Mouse (Mus musculus): ENCODE results near the gene Zfp628. TPM values are rescaled to one million over a fixed set of nuclear protein-coding genes. Genes with fewer than 3 reads are reported as not detected.

The Zfp628 gene
- polyA plus RNA-seq, 1 experiment = 10.6 TPM

DNA sequence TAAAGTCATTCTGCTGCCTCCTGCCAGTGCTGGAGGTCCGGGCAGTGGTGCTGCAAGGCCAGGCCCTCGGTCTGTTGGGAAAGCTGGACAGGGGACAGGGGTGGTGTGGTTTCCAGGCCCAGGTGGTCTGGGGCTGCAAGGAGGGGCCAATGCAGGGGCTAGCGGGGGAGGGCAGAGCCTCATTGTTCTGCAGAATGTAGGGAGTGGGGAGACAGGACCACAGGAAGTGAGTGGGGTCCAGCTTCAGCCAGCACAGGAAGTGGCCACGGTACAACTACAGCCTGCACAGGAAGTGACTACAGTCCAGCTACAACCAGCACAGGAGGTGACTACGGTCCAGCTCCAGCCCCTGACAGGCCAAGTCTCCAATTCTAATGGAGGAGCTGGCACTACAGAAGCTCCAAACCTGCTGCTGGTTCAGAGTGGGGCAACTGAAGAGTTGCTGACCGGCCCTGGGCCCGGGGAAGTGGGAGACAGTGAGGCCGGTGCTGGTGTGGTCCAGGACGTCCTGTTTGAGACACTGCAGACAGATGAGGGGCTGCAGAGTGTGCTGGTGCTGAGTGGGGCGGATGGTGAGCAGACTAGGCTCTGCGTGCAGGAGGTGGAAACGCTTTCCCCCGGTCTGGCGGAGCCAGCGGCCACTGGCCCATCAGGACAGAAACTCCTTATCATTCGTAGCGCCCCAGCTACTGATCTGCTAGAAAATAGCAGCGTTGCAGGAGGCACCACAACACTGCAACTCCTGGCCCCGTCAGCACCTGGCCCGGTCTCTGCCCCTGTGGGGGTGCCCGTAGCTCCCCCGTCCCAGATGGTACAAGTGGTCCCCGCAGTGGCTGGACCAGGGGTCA, 6.2 kb downstream of the Zfp628 start:
- no peak overlapping the region for H3K27ac ChIP-seq (ENCODE audit: control insufficient read depth, insufficient read depth, low read depth, low read length, poor library complexity)

DNA sequence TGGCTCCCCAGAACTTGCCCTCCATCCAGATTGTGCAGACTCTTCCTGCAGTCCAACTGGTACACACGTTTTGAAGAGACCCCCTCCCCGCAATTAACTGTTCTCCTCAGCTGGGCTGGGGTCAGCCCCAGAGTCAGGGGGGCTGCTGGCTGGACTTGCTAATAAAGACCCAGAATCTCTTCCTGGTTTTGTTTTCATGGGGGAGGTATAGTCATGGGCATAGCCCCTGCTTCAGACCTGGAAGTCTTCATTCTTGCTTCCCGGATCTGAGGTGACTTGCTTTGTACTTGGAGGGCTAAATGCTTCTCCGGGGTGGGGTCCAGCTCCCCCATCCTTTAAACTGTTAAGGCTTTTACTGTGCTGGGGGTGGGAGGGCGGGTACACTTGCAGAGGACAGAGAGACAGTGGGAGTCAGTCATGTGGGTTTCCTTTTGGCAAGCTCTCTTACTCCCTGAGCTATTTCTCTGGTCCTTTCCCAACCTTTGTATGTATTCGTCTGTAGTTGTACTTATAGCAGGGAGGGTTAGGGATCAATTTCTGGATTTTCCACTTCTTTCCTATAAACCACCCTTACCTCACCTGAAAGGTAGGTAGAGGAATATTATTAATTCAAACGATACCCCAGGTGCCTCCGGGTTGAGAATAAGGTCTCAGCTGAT, 6.9 kb downstream of the Zfp628 start, which contains the start of gene Nat14:
TSS of gene Nat14 (plus strand) at position 205 of the 659 bp plus-strand sequence.
- H3K4me3 ChIP-seq (replicated peaks; ENCODE audit: control insufficient read depth, low read depth, low read length) = no peak within 1 kb of the TSS
- 29% methylated on average over 8 of the region's 8 CpGs for WGBS
- H3K27ac ChIP-seq (ENCODE audit: control insufficient read depth, insufficient read depth, low read depth, low read length, poor library complexity) = no peak within 1 kb of the TSS
- H3K4me1 ChIP-seq (ENCODE audit: control insufficient read depth, insufficient read depth, low read length) = no peaks in the 10 kb centered on the region
- TF ChIP-seq CTCF (IDR thresholded peaks at IDR 0.05; ENCODE audit: control insufficient read depth, insufficient read depth, low read length) = no peak
- TF ChIP-seq POLR2A (IDR thresholded peaks at IDR 0.05; ENCODE audit: borderline replicate concordance, control insufficient read depth, low read depth, low read length) = no peak

More for the DNA sequence above, 6.2 kb downstream of the Zfp628 start:
- peak; percentile 8; the same call in 1 of the 2 replicates for TF ChIP-seq POLR2A (IDR thresholded peaks at IDR 0.05; ENCODE audit: borderline replicate concordance, control insufficient read depth, low read depth, low read length)
- no peak for TF ChIP-seq CTCF (IDR thresholded peaks at IDR 0.05; ENCODE audit: control insufficient read depth, insufficient read depth, low read length)
- no peaks in the 10 kb centered on the region; the same call in 1 of the 2 replicates for H3K4me1 ChIP-seq (ENCODE audit: control insufficient read depth, insufficient read depth, low read length)
- 56% methylated on average over 23 of the region's 23 CpGs for WGBS
- no peak overlapping the region for H3K4me3 ChIP-seq (replicated peaks; ENCODE audit: control insufficient read depth, low read depth, low read length)

DNA sequence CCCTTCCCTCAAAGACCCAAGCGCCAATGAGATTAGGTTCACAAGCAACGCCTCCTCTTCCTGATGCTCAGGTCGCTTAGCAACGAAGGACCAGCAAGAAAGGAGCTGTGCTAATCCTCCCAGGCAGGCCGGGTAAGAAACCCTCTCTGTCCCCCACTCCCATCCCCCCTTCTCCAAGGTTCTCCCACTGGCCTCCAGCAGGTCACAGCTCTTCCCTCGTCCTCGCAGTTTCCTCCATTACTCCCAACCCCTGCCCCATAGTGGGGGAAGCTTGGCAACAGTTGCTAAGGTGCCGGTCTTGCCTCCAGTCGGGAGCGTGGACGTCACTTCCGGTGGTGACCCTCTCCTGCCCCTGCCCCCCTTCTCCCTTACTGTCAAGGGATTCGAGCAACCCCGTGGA, 7.5 kb downstream of the Zfp628 start:
- Histone ChIP-seq H3K27ac (ENCODE audit: control insufficient read depth, insufficient read depth, low read depth, low read length, poor library complexity) (no peak overlapping the region), H3K4me1 (ENCODE audit: control insufficient read depth, insufficient read depth, low read length) (no peaks in the 10 kb centered on the region), H3K4me3 (replicated peaks; ENCODE audit: control insufficient read depth, low read depth, low read length) (no peak overlapping the region)
- TF ChIP-seq CTCF (IDR thresholded peaks at IDR 0.05; ENCODE audit: control insufficient read depth, insufficient read depth, low read length) (no peak), POLR2A (IDR thresholded peaks at IDR 0.05; ENCODE audit: borderline replicate concordance, control insufficient read depth, low read depth, low read length) (no peak)
- WGBS = 2% methylated on average over 14 of the region's 14 CpGs

DNA sequence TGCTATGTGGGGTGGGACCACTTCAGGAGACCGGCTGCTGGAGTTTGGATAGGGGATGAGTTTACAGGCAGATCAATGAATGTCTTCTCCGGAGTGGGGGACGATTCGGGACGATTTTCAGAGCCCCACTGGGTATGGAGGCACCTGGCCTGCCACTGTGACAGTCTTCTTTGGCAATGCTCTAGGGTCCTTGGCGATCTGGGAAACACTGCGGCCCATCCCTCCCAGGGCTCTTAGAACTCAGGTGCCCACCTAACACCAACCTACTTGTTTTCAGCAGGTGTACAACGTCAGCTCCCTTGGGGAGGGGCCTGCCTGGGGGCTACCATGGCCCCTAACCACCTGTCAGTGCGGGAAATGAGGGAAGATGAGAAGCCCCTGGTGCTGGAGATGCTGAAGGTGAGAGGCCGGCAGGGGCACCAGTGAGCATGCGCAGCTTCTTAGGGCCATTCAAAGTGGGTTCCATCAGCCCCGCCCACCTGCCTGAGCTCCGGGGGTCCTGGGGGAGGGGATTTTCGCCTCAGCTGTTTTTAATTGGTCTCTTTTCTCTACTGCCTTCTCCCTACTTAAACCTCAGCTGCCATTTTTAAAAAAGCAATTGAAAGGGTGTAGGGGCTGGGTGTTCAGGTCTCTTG, 8.0 kb downstream of the Zfp628 start:
- TF ChIP-seq POLR2A (IDR thresholded peaks at IDR 0.05; ENCODE audit: borderline replicate concordance, control insufficient read depth, low read depth, low read length) (no peak), CTCF (IDR thresholded peaks at IDR 0.05; ENCODE audit: control insufficient read depth, insufficient read depth, low read length) (no peak)
- Histone ChIP-seq H3K4me1 (ENCODE audit: control insufficient read depth, insufficient read depth, low read length) (no peaks in the 10 kb centered on the region), H3K27ac (ENCODE audit: control insufficient read depth, insufficient read depth, low read depth, low read length, poor library complexity) (no peak overlapping the region), H3K4me3 (replicated peaks; ENCODE audit: control insufficient read depth, low read depth, low read length) (no peak overlapping the region)
- WGBS = 2% methylated on average over 14 of the region's 14 CpGs

DNA sequence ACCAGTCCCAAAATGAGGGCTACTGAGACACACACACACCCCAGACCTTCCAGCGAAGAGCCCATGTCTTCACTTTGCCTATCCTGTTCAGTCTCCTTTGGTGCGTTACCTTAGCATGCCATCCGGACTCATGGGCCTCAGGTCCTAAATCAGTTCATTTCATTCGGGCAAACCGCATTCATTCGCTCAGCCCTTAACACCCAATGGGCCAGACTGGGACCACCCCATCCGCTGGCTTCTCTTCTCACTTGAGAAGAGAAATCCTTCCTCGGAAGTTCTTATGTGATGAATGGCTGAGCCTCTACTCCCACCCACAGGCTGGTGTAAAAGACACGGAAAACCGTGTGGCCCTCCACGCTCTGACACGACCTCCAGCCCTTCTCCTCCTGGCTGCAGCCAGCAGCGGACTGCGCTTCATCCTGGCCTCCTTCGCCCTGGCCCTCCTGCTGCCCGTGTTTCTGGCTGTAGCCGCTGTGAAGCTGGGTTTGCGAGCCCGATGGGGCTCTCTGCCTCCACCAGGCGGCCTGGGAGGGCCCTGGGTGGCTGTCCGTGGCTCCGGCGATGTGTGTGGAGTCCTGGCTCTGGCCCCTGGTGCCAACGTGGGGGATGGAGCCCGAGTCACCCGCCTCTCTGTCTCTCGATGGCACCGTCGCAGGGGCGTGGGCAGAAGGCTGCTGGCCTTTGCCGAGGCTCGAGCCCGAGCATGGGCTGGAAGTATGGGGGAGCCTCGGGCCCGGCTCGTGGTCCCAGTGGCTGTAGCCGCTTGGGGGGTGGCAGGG, 8.8 kb downstream of the Zfp628 start:
- Histone ChIP-seq H3K4me1 (ENCODE audit: control insufficient read depth, insufficient read depth, low read length) (no peaks in the 10 kb centered on the region), H3K4me3 (replicated peaks; ENCODE audit: control insufficient read depth, low read depth, low read length) (no peak overlapping the region), H3K27ac (ENCODE audit: control insufficient read depth, insufficient read depth, low read depth, low read length, poor library complexity) (no peak overlapping the region)
- WGBS = 7% methylated on average over 37 of the region's 37 CpGs
- TF ChIP-seq POLR2A (IDR thresholded peaks at IDR 0.05; ENCODE audit: borderline replicate concordance, control insufficient read depth, low read depth, low read length) = no peak

DNA sequence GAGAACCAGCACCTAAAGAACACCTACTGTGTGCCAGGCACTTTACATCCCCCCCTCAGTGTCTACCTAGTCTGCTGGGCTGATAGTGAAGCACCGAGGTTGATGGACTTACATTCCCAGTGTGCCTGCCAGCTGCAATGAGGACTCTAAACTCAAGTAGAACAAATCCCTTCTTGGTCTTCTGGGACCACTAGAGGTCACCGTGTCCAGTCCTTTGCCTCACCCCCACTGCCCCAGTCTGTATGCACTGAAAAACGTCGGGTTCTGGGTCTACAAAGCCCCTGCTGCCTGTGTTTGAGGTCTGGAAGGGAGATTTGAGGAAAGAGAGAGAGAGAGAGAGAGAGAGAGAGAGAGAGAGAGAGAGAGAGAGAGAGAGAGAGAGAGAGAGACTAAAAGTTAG, 9.5 kb downstream of the Zfp628 start:
- Histone ChIP-seq H3K4me1 (ENCODE audit: control insufficient read depth, insufficient read depth, low read length) (no peaks in the 10 kb centered on the region), H3K4me3 (replicated peaks; ENCODE audit: control insufficient read depth, low read depth, low read length) (no peak overlapping the region), H3K27ac (ENCODE audit: control insufficient read depth, insufficient read depth, low read depth, low read length, poor library complexity) (no peak overlapping the region)
- no peak for TF ChIP-seq CTCF (IDR thresholded peaks at IDR 0.05; ENCODE audit: control insufficient read depth, insufficient read depth, low read length)
- TF ChIP-seq POLR2A (IDR thresholded peaks at IDR 0.05; ENCODE audit: borderline replicate concordance, control insufficient read depth, low read depth, low read length) = no peak
- 3% methylated on average over 4 of the region's 4 CpGs for WGBS

DNA sequence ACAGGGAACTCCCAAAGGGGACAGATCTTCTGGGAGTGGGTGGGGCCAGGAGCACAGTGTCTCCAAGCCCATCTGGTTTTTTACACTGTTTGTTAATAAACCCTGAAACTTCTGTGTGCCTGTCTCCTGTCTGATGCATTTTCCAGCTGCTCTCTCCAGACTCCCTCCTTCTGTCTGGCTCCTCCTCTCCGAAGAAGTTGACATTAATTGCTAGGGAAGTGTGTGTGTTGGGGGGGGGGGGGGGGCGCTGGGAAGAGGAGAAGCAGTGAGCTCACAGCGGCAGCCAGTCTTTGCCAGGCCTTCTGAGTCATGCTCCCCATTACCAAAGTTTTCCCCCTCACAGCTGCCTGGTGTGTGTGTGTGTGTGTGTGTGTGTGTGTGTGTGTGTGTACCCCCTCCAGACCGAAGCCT, 9.9 kb downstream of the Zfp628 start:
- 14% methylated on average over 4 of the region's 4 CpGs for WGBS
- H3K27ac ChIP-seq (ENCODE audit: control insufficient read depth, insufficient read depth, low read depth, low read length, poor library complexity) = no peak overlapping the region
- TF ChIP-seq POLR2A (IDR thresholded peaks at IDR 0.05; ENCODE audit: borderline replicate concordance, control insufficient read depth, low read depth, low read length) = no peak
- no peak for TF ChIP-seq CTCF (IDR thresholded peaks at IDR 0.05; ENCODE audit: control insufficient read depth, insufficient read depth, low read length)

More for the DNA sequence above, 9.9 kb downstream of the Zfp628 start:
- no peaks in the 10 kb centered on the region for H3K4me1 ChIP-seq (ENCODE audit: control insufficient read depth, insufficient read depth, low read length)
- no peak overlapping the region for H3K4me3 ChIP-seq (replicated peaks; ENCODE audit: control insufficient read depth, low read depth, low read length)
